Mouse (Mus musculus): ENCODE results near the gene Fancl.
"Not testable (repeated sequence)": the region's sequence is repeated elsewhere in the genome, so short reads cannot be mapped to it uniquely, and the experiment has no call there.

Gene Fancl

DNA sequence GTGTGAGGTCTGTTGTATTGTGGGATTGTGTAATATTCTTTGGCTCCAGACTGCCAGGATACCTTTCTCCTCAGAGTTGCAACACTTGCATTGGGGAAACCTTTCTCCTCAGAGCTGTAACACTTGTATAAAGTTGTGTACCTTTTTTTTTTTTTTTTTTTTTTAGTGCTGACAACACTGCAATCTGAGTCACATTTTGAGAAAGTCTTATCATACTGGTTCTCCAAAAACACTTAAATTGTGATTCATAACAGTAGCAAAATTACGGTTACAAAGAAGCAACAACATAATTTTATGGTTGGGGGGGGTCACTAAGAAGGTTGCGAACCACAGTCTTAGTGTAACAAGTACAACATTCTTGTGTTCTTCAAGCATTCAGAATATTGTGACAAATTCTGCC, at the start of gene Fancl:
TSS of gene Fancl (plus strand) at position 165 of the 400 bp plus-strand sequence.
- no peak for DNase-seq (ENCODE audit: low spot score in 2 of 2)

DNA sequence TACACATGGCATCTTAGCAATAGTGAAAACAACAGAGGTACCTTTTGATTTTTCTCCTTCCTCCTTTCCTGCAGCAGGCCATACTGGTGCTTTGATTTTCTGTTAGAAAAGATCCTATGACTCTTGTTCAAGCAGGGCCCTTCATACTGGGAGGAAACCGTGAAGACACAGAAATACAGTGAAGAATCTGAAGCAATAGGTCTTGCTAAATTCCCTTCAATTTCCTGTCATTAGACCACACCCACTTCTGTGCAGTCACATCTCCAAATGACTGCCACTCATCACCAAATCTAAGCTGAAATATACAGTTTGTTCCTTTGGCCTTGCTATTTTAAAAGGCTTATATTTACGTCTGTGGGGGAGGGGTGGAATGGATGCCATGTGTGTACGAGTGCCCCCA, 49.1 kb upstream of the Fancl start:
- no peak for DNase-seq (ENCODE audit: low spot score in 2 of 2)

DNA sequence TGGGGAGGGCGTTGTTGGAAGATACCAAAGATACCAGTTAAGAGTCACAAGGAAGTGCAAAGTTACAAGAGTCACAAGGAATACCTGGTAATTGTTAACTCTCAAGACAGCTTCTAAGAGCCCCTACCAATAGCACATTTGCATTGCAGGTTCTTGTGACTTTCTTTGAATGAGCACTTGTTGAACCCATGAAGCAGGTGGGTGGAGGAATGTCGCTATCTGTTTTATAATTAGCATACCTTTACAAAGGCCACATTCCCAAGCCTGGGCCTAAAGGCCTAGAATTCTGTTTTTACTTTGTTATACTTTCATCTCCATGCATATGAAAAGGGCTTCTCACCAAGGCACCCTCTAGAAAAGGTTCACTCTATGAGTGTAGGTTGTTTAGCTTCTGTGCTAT, 15.8 kb upstream of the Fancl start:
- DNase-seq (ENCODE audit: low spot score in 2 of 2) = not testable (repeated sequence)

DNA sequence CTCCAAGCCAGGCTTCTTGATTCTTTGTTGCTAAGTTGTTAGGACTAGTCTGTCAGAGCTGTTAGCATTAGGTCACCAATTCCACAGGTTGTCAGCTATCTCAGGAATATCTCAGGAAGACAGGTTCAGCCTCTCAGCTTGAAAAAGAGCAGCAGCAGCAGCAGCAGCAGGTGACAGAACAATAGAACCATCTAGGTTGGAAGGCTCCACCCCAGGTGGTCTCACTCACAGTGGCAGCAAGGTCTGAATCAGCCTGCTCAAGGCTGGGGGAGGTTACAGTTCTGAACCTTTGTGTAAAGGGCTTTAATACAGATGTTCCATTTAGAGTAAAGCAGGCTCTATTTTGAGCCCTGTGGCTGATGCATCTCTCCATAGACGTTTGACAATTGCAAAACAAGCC, 14.0 kb upstream of the Fancl start:
- not testable (repeated sequence) for DNase-seq (ENCODE audit: low spot score in 2 of 2)

DNA sequence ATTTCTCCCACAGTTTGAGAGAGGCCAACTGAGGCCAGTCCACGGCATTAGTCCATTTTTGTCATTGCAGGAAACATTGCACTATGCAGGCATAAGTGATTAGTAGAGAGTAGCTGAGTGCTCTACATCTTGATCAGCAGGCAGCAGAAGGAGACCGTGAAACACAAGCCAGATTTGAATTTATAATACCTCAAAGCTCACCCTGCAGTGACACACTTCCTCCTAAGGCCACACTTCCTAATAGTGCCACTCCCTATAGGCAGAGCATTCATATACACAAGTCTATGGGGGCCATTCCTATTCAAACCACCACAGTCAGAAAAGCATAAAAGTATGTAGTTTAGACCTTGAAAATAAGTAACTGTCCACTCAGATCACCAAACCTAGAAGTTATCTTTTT, 11.8 kb upstream of the Fancl start:
- DNase-seq (ENCODE audit: low spot score in 2 of 2) = no peak

- DNase-seq (ENCODE audit: low spot score in 2 of 2) = no peak
These were observed 7.9 kb upstream of the Fancl start for GRCm38 (mm10) chr11:26378074-26378473.

GRCm38 (mm10) chr11:26381499-26381898, 4.4 kb upstream of the Fancl start:
- DNase-seq (ENCODE audit: low spot score in 2 of 2) = no peak

GRCm38 (mm10) chr11:26386678-26387077, 743 bp downstream of the Fancl start:
- DNase-seq (ENCODE audit: low spot score in 2 of 2) = no peak

DNA sequence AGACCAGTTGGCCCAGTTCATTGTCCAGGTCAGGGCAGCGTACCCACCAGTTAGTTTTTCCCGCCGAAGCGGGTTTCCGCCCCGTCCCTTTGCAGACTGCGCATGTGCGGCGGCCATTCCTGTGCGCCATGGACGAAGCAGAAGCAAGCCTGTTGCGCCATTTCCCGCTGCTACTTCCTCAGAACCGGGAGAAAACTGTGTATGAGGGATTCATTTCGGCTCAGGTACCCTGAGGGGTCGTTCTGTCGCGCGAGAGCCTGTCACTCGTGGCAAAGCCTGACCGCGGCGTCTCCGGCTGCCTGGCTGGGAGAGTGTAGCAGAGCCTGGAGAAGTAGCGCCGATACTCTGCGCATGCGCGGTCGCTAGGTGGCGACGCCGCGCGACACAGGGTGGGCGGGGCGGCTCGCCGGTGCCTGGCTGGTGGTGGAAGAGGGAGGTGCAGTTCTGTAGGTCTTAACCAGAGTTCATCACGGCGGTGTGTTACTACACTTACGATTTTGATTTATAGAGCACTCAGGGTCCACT, 1.2 kb downstream of the Fancl start:
- peak; percentile 91 to 94 for DNase-seq (ENCODE audit: low spot score in 2 of 2)

DNA sequence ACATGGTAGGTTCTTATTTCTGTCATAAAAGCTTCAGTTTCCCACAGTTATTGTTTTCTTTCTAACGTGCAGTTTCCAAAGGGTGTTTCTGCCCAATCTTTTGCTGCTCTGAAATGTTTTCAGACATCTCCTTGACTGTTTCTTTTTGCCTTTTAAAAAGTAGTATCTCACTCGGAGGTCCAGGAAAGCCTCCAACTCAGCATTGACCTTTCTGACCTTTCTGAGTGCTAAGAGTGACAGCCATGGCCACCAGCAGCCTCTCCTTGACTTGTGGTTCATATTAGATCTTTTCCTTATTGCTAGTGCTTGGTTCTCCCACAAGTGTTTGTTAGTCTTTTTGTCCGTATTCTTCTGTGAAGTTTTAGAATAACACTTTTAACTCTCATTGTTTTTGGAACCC, 9.6 kb downstream of the Fancl start:
- DNase-seq (ENCODE audit: low spot score in 2 of 2) = no peak

GRCm38 (mm10) chr11:26412972-26413371, 27.0 kb downstream of the Fancl start:
- DNase-seq (ENCODE audit: low spot score in 2 of 2) = no peak

- DNase-seq (ENCODE audit: low spot score in 2 of 2) = no peak
These were observed 35.5 kb downstream of the Fancl start for GRCm38 (mm10) chr11:26421472-26421871.

- DNase-seq (ENCODE audit: low spot score in 2 of 2) = no peak
These were observed 48.3 kb downstream of the Fancl start for GRCm38 (mm10) chr11:26434229-26434628.

- peak in 1 of 2 experiments; percentile 5 for DNase-seq (ENCODE audit: low spot score in 2 of 2)
These were observed 51.9 kb downstream of the Fancl start for GRCm38 (mm10) chr11:26437818-26438217.

DNA sequence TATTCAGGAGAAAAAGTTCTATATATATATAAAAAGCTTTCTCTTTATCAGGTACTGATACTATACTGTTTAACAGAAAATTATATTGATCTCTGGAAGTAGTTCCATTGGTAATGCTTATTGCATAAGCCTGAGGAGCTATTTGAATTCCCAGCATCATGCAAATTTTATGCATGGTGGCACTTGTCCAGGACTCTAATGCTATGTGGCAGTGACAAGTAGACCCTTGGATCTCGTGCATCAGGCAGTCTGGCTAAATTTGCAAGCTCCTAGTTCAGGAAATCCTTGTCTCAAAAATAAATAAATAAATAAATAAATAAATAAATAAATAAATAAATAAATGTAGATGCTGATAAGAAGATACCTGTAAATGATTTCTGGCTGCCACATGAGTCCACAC, 55.2 kb downstream of the Fancl start:
- DNase-seq (ENCODE audit: low spot score in 2 of 2) = no peak

DNA sequence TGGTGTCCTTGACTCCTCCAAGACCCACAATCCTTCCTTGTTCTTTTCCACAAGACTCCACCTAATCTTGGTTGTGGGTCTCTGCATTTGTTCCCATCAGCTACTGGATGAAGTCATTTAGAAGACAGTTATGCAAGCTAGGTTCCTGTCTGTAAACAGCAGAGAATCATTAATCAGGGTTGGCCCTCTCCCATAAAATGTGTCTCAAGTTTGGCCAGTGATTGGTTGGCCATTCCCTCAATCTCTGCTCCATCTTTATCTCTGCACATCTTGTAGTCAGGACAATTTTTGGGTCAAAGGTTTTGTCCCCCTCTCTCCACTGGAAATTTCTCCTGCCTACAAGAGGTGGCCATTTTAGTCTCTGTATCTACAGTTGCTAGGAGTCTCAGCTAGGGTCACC, 58.4 kb downstream of the Fancl start:
- DNase-seq (ENCODE audit: low spot score in 2 of 2) = no peak

- no peak for DNase-seq (ENCODE audit: low spot score in 2 of 2)
These were observed 63.9 kb downstream of the Fancl start for GRCm38 (mm10) chr11:26449789-26450188.

GRCm38 (mm10) chr11:26450636-26451035, 64.7 kb downstream of the Fancl start:
- no peak for DNase-seq (ENCODE audit: low spot score in 2 of 2)

- DNase-seq (ENCODE audit: low spot score in 2 of 2) = no peak
These were observed 65.3 kb downstream of the Fancl start for GRCm38 (mm10) chr11:26451228-26451627.

GRCm38 (mm10) chr11:26452693-26453092, 66.8 kb downstream of the Fancl start:
- no peak for DNase-seq (ENCODE audit: low spot score in 2 of 2)

GRCm38 (mm10) chr11:26454081-26454480, 68.1 kb downstream of the Fancl start:
- DNase-seq (ENCODE audit: low spot score in 2 of 2) = no peak

- no peak for DNase-seq (ENCODE audit: low spot score in 2 of 2)
These were observed 91.3 kb downstream of the Fancl start for GRCm38 (mm10) chr11:26477037-26477739.

- DNase-seq (ENCODE audit: low spot score in 2 of 2) = no peak
These were observed 95.8 kb downstream of the Fancl start for GRCm38 (mm10) chr11:26481691-26482242.
